Mouse (Mus musculus): ENCODE data around the gene Stx11. TPM values are rescaled to one million over a fixed set of nuclear protein-coding genes. Genes with fewer than 3 reads are reported as not detected.

Stx11 gene
- polyA plus RNA-seq, 1 experiment = 10.5 TPM

GRCm38 (mm10) chr10:12947606-12948005, 16.5 kb downstream of the Stx11 start:
- H3K4me3 ChIP-seq (ENCODE audit: control insufficient read depth, insufficient read depth, low read length) = no peak overlapping the region
- no peak overlapping the region for H3K27ac ChIP-seq (ENCODE audit: control insufficient read depth, insufficient read depth, low read length)
- no peak for TF ChIP-seq CTCF (IDR thresholded peaks at IDR 0.05; ENCODE audit: borderline replicate concordance, control insufficient read depth, extremely low read depth, insufficient read depth, low read length, poor library complexity)
- no peak for TF ChIP-seq POLR2A (IDR thresholded peaks at IDR 0.05; ENCODE audit: control insufficient read depth, extremely low read depth, insufficient read depth, low read length, poor library complexity)
- WGBS = 92% methylated on average over 3 of the region's 3 CpGs
- no peaks in the 10 kb centered on the region for H3K4me1 ChIP-seq (replicated peaks; ENCODE audit: control insufficient read depth, insufficient read depth, low read length)
- no peak for DNase-seq
- H3K36me3 ChIP-seq (ENCODE audit: control insufficient read depth, insufficient read depth, low read length) = no peaks in the 10 kb centered on the region
- H3K27me3 ChIP-seq (ENCODE audit: control insufficient read depth, insufficient read depth, low read length) = no peaks in the 10 kb centered on the region

GRCm38 (mm10) chr10:12941018-12941761, 22.9 kb downstream of the Stx11 start:
- TF ChIP-seq POLR2A (IDR thresholded peaks at IDR 0.05; ENCODE audit: control insufficient read depth, extremely low read depth, insufficient read depth, low read length, poor library complexity) (no peak), CTCF (IDR thresholded peaks at IDR 0.05; ENCODE audit: borderline replicate concordance, control insufficient read depth, extremely low read depth, insufficient read depth, low read length, poor library complexity) (peak; percentile 53; the same call in 1 of the 2 replicates)
- H3K36me3 ChIP-seq (ENCODE audit: control insufficient read depth, insufficient read depth, low read length) = no peaks in the 10 kb centered on the region
- no peak for DNase-seq
- no peak overlapping the region for H3K27ac ChIP-seq (ENCODE audit: control insufficient read depth, insufficient read depth, low read length)
- peaks cover 3% of the 10 kb centered on the region; the same call in 1 of the 2 replicates for H3K4me1 ChIP-seq (replicated peaks; ENCODE audit: control insufficient read depth, insufficient read depth, low read length)
- no peak overlapping the region for H3K4me3 ChIP-seq (ENCODE audit: control insufficient read depth, insufficient read depth, low read length)
- 27% methylated on average over 63 of the region's 63 CpGs for WGBS
- H3K27me3 ChIP-seq (ENCODE audit: control insufficient read depth, insufficient read depth, low read length) = no peaks in the 10 kb centered on the region; the same call in 1 of the 2 replicates

GRCm38 (mm10) chr10:12938763-12939162, 25.3 kb downstream of the Stx11 start:
- TF ChIP-seq POLR2A (IDR thresholded peaks at IDR 0.05; ENCODE audit: control insufficient read depth, extremely low read depth, insufficient read depth, low read length, poor library complexity) = no peak
- TF ChIP-seq CTCF (IDR thresholded peaks at IDR 0.05; ENCODE audit: borderline replicate concordance, control insufficient read depth, extremely low read depth, insufficient read depth, low read length, poor library complexity) = no peak
- Histone ChIP-seq H3K27me3 (ENCODE audit: control insufficient read depth, insufficient read depth, low read length) (no peaks in the 10 kb centered on the region; the same call in 1 of the 2 replicates), H3K4me3 (ENCODE audit: control insufficient read depth, insufficient read depth, low read length) (no peak overlapping the region), H3K36me3 (ENCODE audit: control insufficient read depth, insufficient read depth, low read length) (no peaks in the 10 kb centered on the region), H3K4me1 (replicated peaks; ENCODE audit: control insufficient read depth, insufficient read depth, low read length) (peaks cover 3% of the 10 kb centered on the region; the same call in 1 of the 2 replicates), H3K27ac (ENCODE audit: control insufficient read depth, insufficient read depth, low read length) (no peak overlapping the region)
- DNase-seq = no peak
- WGBS = 97% methylated on average over 2 of the region's 2 CpGs

- H3K4me1 ChIP-seq (replicated peaks; ENCODE audit: control insufficient read depth, insufficient read depth, low read length) = 0 out of 2 replicates have a peak, but pooled peaks cover 2% of the 10 kb centered on the region
These were observed 28.0 kb downstream of the Stx11 start for GRCm38 (mm10) chr10:12936079-12936478.

GRCm38 (mm10) chr10:12935575-12935974, 28.5 kb downstream of the Stx11 start:
- Histone ChIP-seq H3K27me3 (ENCODE audit: control insufficient read depth, insufficient read depth, low read length) (no peaks in the 10 kb centered on the region), H3K36me3 (ENCODE audit: control insufficient read depth, insufficient read depth, low read length) (no peaks in the 10 kb centered on the region), H3K4me1 (replicated peaks; ENCODE audit: control insufficient read depth, insufficient read depth, low read length) (no peaks in the 10 kb centered on the region), H3K27ac (ENCODE audit: control insufficient read depth, insufficient read depth, low read length) (no peak overlapping the region), H3K4me3 (ENCODE audit: control insufficient read depth, insufficient read depth, low read length) (no peak overlapping the region)
- WGBS = 79% methylated on average over 5 of the region's 5 CpGs
- DNase-seq = no peak
- TF ChIP-seq CTCF (IDR thresholded peaks at IDR 0.05; ENCODE audit: borderline replicate concordance, control insufficient read depth, extremely low read depth, insufficient read depth, low read length, poor library complexity) (no peak), POLR2A (IDR thresholded peaks at IDR 0.05; ENCODE audit: control insufficient read depth, extremely low read depth, insufficient read depth, low read length, poor library complexity) (no peak)

More at GRCm38 (mm10) chr10:12936079-12936478, 28.0 kb downstream of the Stx11 start:
- Histone ChIP-seq H3K27ac (ENCODE audit: control insufficient read depth, insufficient read depth, low read length) (no peak overlapping the region), H3K4me3 (ENCODE audit: control insufficient read depth, insufficient read depth, low read length) (no peak overlapping the region), H3K27me3 (ENCODE audit: control insufficient read depth, insufficient read depth, low read length) (no peaks in the 10 kb centered on the region; the same call in 1 of the 2 replicates), H3K36me3 (ENCODE audit: control insufficient read depth, insufficient read depth, low read length) (no peaks in the 10 kb centered on the region)
- 72% methylated on average over 7 of the region's 7 CpGs for WGBS
- TF ChIP-seq CTCF (IDR thresholded peaks at IDR 0.05; ENCODE audit: borderline replicate concordance, control insufficient read depth, extremely low read depth, insufficient read depth, low read length, poor library complexity) = no peak
- TF ChIP-seq POLR2A (IDR thresholded peaks at IDR 0.05; ENCODE audit: control insufficient read depth, extremely low read depth, insufficient read depth, low read length, poor library complexity) = no peak
- DNase-seq = no peak

GRCm38 (mm10) chr10:12931492-12932400, 32.4 kb downstream of the Stx11 start:
- no peak overlapping the region for H3K27ac ChIP-seq (ENCODE audit: control insufficient read depth, insufficient read depth, low read length)
- TF ChIP-seq POLR2A (IDR thresholded peaks at IDR 0.05; ENCODE audit: control insufficient read depth, extremely low read depth, insufficient read depth, low read length, poor library complexity) (no peak), CTCF (IDR thresholded peaks at IDR 0.05; ENCODE audit: borderline replicate concordance, control insufficient read depth, extremely low read depth, insufficient read depth, low read length, poor library complexity) (no peak)
- WGBS = 89% methylated on average over 10 of the region's 10 CpGs
- no peak overlapping the region for H3K4me3 ChIP-seq (ENCODE audit: control insufficient read depth, insufficient read depth, low read length)
- no peak for DNase-seq
- H3K4me1 ChIP-seq (replicated peaks; ENCODE audit: control insufficient read depth, insufficient read depth, low read length) = peaks cover 5% of the 10 kb centered on the region
- H3K27me3 ChIP-seq (ENCODE audit: control insufficient read depth, insufficient read depth, low read length) = no peaks in the 10 kb centered on the region
- H3K36me3 ChIP-seq (ENCODE audit: control insufficient read depth, insufficient read depth, low read length) = no peaks in the 10 kb centered on the region
